Mouse (Mus musculus) CH12.LX (cell line): ENCODE results near the gene Gm20489. TPM values are rescaled to one million over a fixed set of nuclear protein-coding genes. Genes with fewer than 3 reads are reported as not detected.

ENCODE experiments used
- DNase-seq: peaks from one replicate; pipeline ENCODE4 v3.0.0-alpha.2; 2013; ENCODE audit errors: extremely low read depth
- H3K27ac ChIP-seq: 2 replicates; pipeline ENCODE4 v1.5.1; 2012; ENCODE audit warnings: low read depth, mild to moderate bottlenecking, control low read depth, moderate library complexity; ENCODE audit not compliant: insufficient read depth
- H3K27me3 ChIP-seq: replicated peaks from 2 replicates; pipeline ENCODE3; 2012; ENCODE audit warnings: inconsistent platforms
- H3K36me3 ChIP-seq, 2 experiments: replicated peaks in 1 of 2; 2 replicates each; pipeline versions ENCODE3 to v1.6.1; 2012; ENCODE audit warnings: inconsistent platforms in 1 of 2, low read length in 1 of 2, mild to moderate bottlenecking in 1 of 2, mixed read lengths in 1 of 2, moderate library complexity in 1 of 2; ENCODE audit not compliant: control insufficient read depth in 1 of 2, insufficient read depth in 1 of 2
- H3K4me1 ChIP-seq, 2 experiments: 2 replicates each; pipeline ENCODE4 v1.6.1; 2012; ENCODE audit warnings: inconsistent platforms in 1 of 2, moderate library complexity in 1 of 2; ENCODE audit not compliant: insufficient read depth in 2 of 2, control insufficient read depth in 1 of 2
- H3K4me2 ChIP-seq: 2 replicates; pipeline ENCODE4 v1.6.1; 2012; ENCODE audit warnings: low read depth, mild to moderate bottlenecking, control low read depth; ENCODE audit not compliant: poor library complexity, insufficient read depth, severe bottlenecking
- H3K4me3 ChIP-seq, 3 experiments: fragments of 150-350 bp in 1 of 3; sonication (generic) in 1 of 3; replicated peaks in 1 of 3; 2 replicates each; pipeline versions ENCODE3 to v1.5.1; 2011 to 2012; ENCODE audit warnings: low read depth in 2 of 3, low read length in 2 of 3, mild to moderate bottlenecking in 2 of 3, moderate library complexity in 2 of 3, control low read depth in 1 of 3, improper control_type of control experiment in 1 of 3, inconsistent platforms in 1 of 3, mixed read lengths in 1 of 3; ENCODE audit not compliant: poor library complexity in 1 of 3
- H3K79me2 ChIP-seq: replicated peaks from 2 replicates; pipeline ENCODE4 v1.6.1; 2012; ENCODE audit warnings: mild to moderate bottlenecking, moderate library complexity; ENCODE audit not compliant: control insufficient read depth, poor library complexity, insufficient read depth, severe bottlenecking; ENCODE audit errors: extremely low read depth
- H3K9ac ChIP-seq: 2 replicates; pipeline ENCODE4 v1.6.1; 2012; ENCODE audit warnings: low read depth, mild to moderate bottlenecking, control low read depth, moderate library complexity; ENCODE audit not compliant: insufficient read depth
- H3K9me3 ChIP-seq: replicated peaks from 2 replicates; pipeline ENCODE3; 2012; ENCODE audit warnings: low read length, inconsistent platforms, mixed read lengths
- CHD2 ChIP-seq: IDR thresholded peaks from 2 replicates; pipeline ENCODE4 v1.6.1; 2011; ENCODE audit warnings: low read length, improper control_type of control experiment
- CTCF ChIP-seq, 2 experiments: IDR thresholded peaks in 1 of 2; conservative IDR thresholded peaks in 1 of 2; 2 replicates each; pipeline ENCODE4 v1.5.1; 2011 to 2012; ENCODE audit warnings: low read depth in 2 of 2, low read length in 2 of 2, improper control_type of control experiment in 1 of 2, inconsistent platforms in 1 of 2, mild to moderate bottlenecking in 1 of 2, moderate library complexity in 1 of 2
- ELF1 ChIP-seq: IDR thresholded peaks from 2 replicates; pipeline ENCODE4 v1.6.1; 2014; ENCODE audit warnings: low read depth, mild to moderate bottlenecking, inconsistent platforms, low read length, improper control_type of control experiment
- EP300 ChIP-seq: IDR thresholded peaks from 2 replicates; pipeline ENCODE4 v1.6.1; 2011; ENCODE audit warnings: low read length, improper control_type of control experiment
- HCFC1 ChIP-seq: IDR thresholded peaks from 2 replicates; pipeline ENCODE4 v1.6.1; 2012; ENCODE audit warnings: low read depth, mild to moderate bottlenecking, inconsistent platforms, low read length, improper control_type of control experiment
- IRF4 ChIP-seq: IDR thresholded peaks from 2 replicates; pipeline ENCODE4 v1.6.1; 2014; ENCODE audit warnings: low read depth, mild to moderate bottlenecking, inconsistent platforms, low read length, improper control_type of control experiment
- JUN ChIP-seq: IDR thresholded peaks from 2 replicates; pipeline ENCODE4 v1.6.1; 2011; ENCODE audit warnings: low read depth, mild to moderate bottlenecking, low read length, improper control_type of control experiment, moderate library complexity; ENCODE audit not compliant: insufficient read depth
- JUND ChIP-seq: conservative IDR thresholded peaks from 2 replicates; pipeline ENCODE4 v1.6.1; 2011; ENCODE audit warnings: low read depth, low read length, improper control_type of control experiment
- KAT2A ChIP-seq: IDR thresholded peaks from 2 replicates; pipeline ENCODE4 v1.6.1; 2012; ENCODE audit warnings: low read length, improper control_type of control experiment, inconsistent platforms; ENCODE audit not compliant: insufficient replicate concordance
- MAFK ChIP-seq: IDR thresholded peaks from 2 replicates; pipeline ENCODE4 v1.6.1; 2011; ENCODE audit warnings: low read length, improper control_type of control experiment; ENCODE audit not compliant: insufficient replicate concordance
- MXI1 ChIP-seq: IDR thresholded peaks from 2 replicates; pipeline ENCODE4 v1.6.1; 2011; ENCODE audit warnings: mild to moderate bottlenecking, low read depth, low read length, improper control_type of control experiment
- MYC ChIP-seq: IDR thresholded peaks from 2 replicates; pipeline ENCODE4 v1.6.1; 2011; ENCODE audit warnings: low read depth, mild to moderate bottlenecking, improper control_type of control experiment, low read length
- NELFE ChIP-seq: IDR thresholded peaks from 2 replicates; pipeline ENCODE4 v1.6.1; 2011; ENCODE audit warnings: low read depth, low read length, improper control_type of control experiment
- NRF1 ChIP-seq: IDR thresholded peaks from 2 replicates; pipeline ENCODE4 v1.6.1; 2014; ENCODE audit warnings: low read depth, mild to moderate bottlenecking, inconsistent platforms, low read length, improper control_type of control experiment, moderate library complexity
- POLR2A ChIP-seq: IDR thresholded peaks from 2 replicates; pipeline ENCODE4 v1.6.1; 2011; ENCODE audit warnings: low read depth, mild to moderate bottlenecking, improper control_type of control experiment, low read length
- RAD21 ChIP-seq: IDR thresholded peaks from 2 replicates; pipeline ENCODE4 v1.6.1; 2011; ENCODE audit warnings: low read depth, mild to moderate bottlenecking, low read length, improper control_type of control experiment, moderate library complexity
- RCOR1 ChIP-seq: conservative IDR thresholded peaks from 2 replicates; pipeline ENCODE4 v1.6.1; 2012; ENCODE audit warnings: low read depth, mild to moderate bottlenecking, inconsistent platforms, low read length, improper control_type of control experiment
- SIN3A ChIP-seq: IDR thresholded peaks from 2 replicates; pipeline ENCODE4 v1.6.1; 2012; ENCODE audit warnings: low read length, improper control_type of control experiment, inconsistent platforms
- SMC3 ChIP-seq: IDR thresholded peaks from 2 replicates; pipeline ENCODE4 v1.6.1; 2011; ENCODE audit warnings: low read depth, low read length, improper control_type of control experiment
- TBP ChIP-seq: conservative IDR thresholded peaks from 2 replicates; pipeline ENCODE4 v1.6.1; 2011; ENCODE audit warnings: low read depth, low read length, improper control_type of control experiment
- UBTF ChIP-seq: IDR thresholded peaks from 2 replicates; pipeline ENCODE4 v1.6.1; 2012; ENCODE audit warnings: low read depth, mild to moderate bottlenecking, inconsistent platforms, low read length, improper control_type of control experiment, moderate library complexity
- USF1 ChIP-seq: IDR thresholded peaks from 2 replicates; pipeline ENCODE4 v1.6.1; 2014; ENCODE audit warnings: low read depth, mild to moderate bottlenecking, inconsistent platforms, low read length, improper control_type of control experiment
- USF2 ChIP-seq: conservative IDR thresholded peaks from 2 replicates; pipeline ENCODE4 v1.6.1; 2011; ENCODE audit warnings: low read depth, low read length, improper control_type of control experiment
- ZC3H11A ChIP-seq: IDR thresholded peaks from 2 replicates; pipeline ENCODE4 v1.6.1; 2012; ENCODE audit warnings: low read depth, mild to moderate bottlenecking, inconsistent platforms, low read length, improper control_type of control experiment
- ZKSCAN1 ChIP-seq: IDR thresholded peaks from 2 replicates; pipeline ENCODE4 v1.6.1; 2012; ENCODE audit warnings: low read depth, inconsistent platforms, low read length, improper control_type of control experiment, borderline replicate concordance
- ZNF384 ChIP-seq: IDR thresholded peaks from 2 replicates; pipeline ENCODE4 v1.6.1; 2012; ENCODE audit warnings: low read depth, low read length, improper control_type of control experiment, inconsistent platforms
- dilution Hi-C: fragments of 300-500 bp; cut with MboI; formaldehyde crosslinking; loops from 2 replicates; pipeline ENCODE4 v1.14.3; 2020; ENCODE audit warnings: low sequenced_read_pairs; ENCODE audit not compliant: extremely low pct_unique_long_range_greater_than_20kb, extremely low pct_ligation_motif_present
- in situ Hi-C: fragments of 300-500 bp; cut with MboI; formaldehyde crosslinking; loops from 3 replicates; pipeline ENCODE4 v1.14.3; 2019; ENCODE audit warnings: low sequenced_read_pairs, low pct_ligation_motif_present, low pct_unique_long_range_greater_than_20kb, mixed read lengths
- polyA plus RNA-seq: library from polyadenylated mRNA; unstranded; fragments of >175 nt; gene quantifications from 2 replicates; pipeline ENCODE4 v1.2.1, GENCODE M21; 2012; ENCODE audit warnings: low read depth; ENCODE audit not compliant: insufficient read length
- total RNA-seq, 2 experiments: library from RNA; depleted of rRNA; stranded (reverse); fragments of 300-350 nt in 1 of 2; fragments of >200 nt in 1 of 2; gene quantifications; 2 replicates each; pipeline ENCODE4 v1.2.3; 2012 to 2014

Gm20489 gene
- total and polyA plus RNA-seq, 3 experiments: 0.30 TPM; not detected in 2

GRCm38 (mm10) chrX:101268025-101268754 lies 633 bp downstream of the Gm20489 start, which contains the start of gene Il2rg (continued):
- TF ChIP-seq ZKSCAN1 (no peak), TBP (peak; percentile 87), ZNF384 (no peak), CTCF (conservative IDR thresholded peaks at IDR 0.05 in 1 of 2, IDR thresholded peaks at IDR 0.05 in 1 of 2; ENCODE audit: low read depth in 2 of 2, low read length in 2 of 2) (no peak), NELFE (peak; percentile 61), EP300 (peak; percentile 70), JUN (peak; percentile 65), HCFC1 (peak; percentile 51; the same call in 1 of the 2 replicates)
- TF ChIP-seq, all 38 proteins: peak for 22

GRCm38 (mm10) chrX:101266631-101267030 lies 2.2 kb downstream of the Gm20489 start:
- H3K4me1 ChIP-seq: peaks cover 2 to 48% of the 10 kb centered on the region in 2 experiments; a peak in 2 of 4 replicates
- peak overlapping the region; percentile 97 for H3K9ac ChIP-seq
- H3K4me2 ChIP-seq: peak overlapping the region; percentile 92
- in situ Hi-C loops (no loop called here), dilution Hi-C loops (no loop called here)
- DNase-seq: no peak
- H3K9me3 ChIP-seq: no peaks in the 10 kb centered on the region
- TF ChIP-seq ZC3H11A (no peak), CTCF (conservative IDR thresholded peaks at IDR 0.05 in 1 of 2, IDR thresholded peaks at IDR 0.05 in 1 of 2; ENCODE audit: low read depth in 2 of 2, low read length in 2 of 2) (no peak), IRF4 (no peak), RCOR1 (no peak), POLR2A (no peak), RAD21 (no peak), ELF1 (no peak), SIN3A (no peak), NELFE (no peak), JUND (no peak), CHD2 (no peak), MYC (no peak), SMC3 (no peak), USF2 (no peak), MXI1 (no peak), UBTF (no peak), KAT2A (no peak), MAFK (no peak), NRF1 (no peak), USF1 (no peak)
- H3K79me2 ChIP-seq: peaks cover 30% of the 10 kb centered on the region
- H3K4me3 ChIP-seq: peak overlapping the region; percentile 64 to 88 (median 82)
- H3K27ac ChIP-seq: no peak overlapping the region; the same call in 1 of the 2 replicates
- no peaks in the 10 kb centered on the region for H3K27me3 ChIP-seq
- H3K36me3 ChIP-seq: peaks cover 34 to 46% of the 10 kb centered on the region in 2 experiments
